Mouse (Mus musculus): ENCODE measurements at regions not wholly inside any gene's neighbourhood (a gene's known extent, or its start where the extent isn't known, plus 50 kb on each side); places are given as distances from the start of the nearest gene placed in this dataset.

- TF ChIP-seq POLR2A (IDR thresholded peaks at IDR 0.05; ENCODE audit: low read depth, low read length) (no peak), CTCF (IDR thresholded peaks at IDR 0.05; ENCODE audit: borderline replicate concordance, insufficient read depth, low read length) (no peak)
Measured at GRCm38 (mm10) chr5:74816523-74816922, 113.8 kb upstream of the Lnx1 start.

Data from embryonic fibroblast, embryonic 13.5 days (primary cell).